Mouse (Mus musculus) hindbrain, embryonic 14.5 days (tissue): ENCODE measurements around the gene Vps18. TPM values are rescaled to one million over a fixed set of nuclear protein-coding genes. Genes with fewer than 3 reads are reported as not detected.

Experiments used
- ATAC-seq: fragments of 200-750 bp; cut with Nextera tagmentation; 2 replicates; pipeline ENCODE4 v1.8.0; 2017; ENCODE audit warnings: moderate number of reproducible peaks, mild to moderate bottlenecking, moderate TSS enrichment, moderate library complexity; ENCODE audit not compliant: low FRiP score
- DNase-seq: peaks from one replicate; pipeline ENCODE4 v3.0.0-alpha.2; 2015; ENCODE audit warnings: low spot score
- H3K27ac ChIP-seq: fragments of 300-500 bp; sonication (generic); 2 replicates; pipeline ENCODE4 v1.5.1; 2014; ENCODE audit warnings: mild to moderate bottlenecking, moderate library complexity
- H3K27me3 ChIP-seq: fragments of 300-500 bp; sonication (generic); 2 replicates; pipeline ENCODE4 v1.6.1; 2014; ENCODE audit warnings: mild to moderate bottlenecking, low read length, mixed read lengths; ENCODE audit not compliant: control insufficient read depth, insufficient read depth
- H3K36me3 ChIP-seq: fragments of 300-500 bp; sonication (generic); replicated peaks from 2 replicates; pipeline ENCODE4 v1.6.1; 2014; ENCODE audit not compliant: control insufficient read depth, insufficient read depth
- H3K4me1 ChIP-seq: fragments of 300-500 bp; sonication (generic); replicated peaks from 2 replicates; pipeline ENCODE4 v1.6.1; 2014; ENCODE audit warnings: antibody characterized with exemption, low read length, mixed read lengths; ENCODE audit not compliant: control insufficient read depth, insufficient read depth
- H3K4me2 ChIP-seq: fragments of 300-500 bp; sonication (generic); replicated peaks from 2 replicates; pipeline ENCODE4 v1.6.1; 2014; ENCODE audit warnings: mild to moderate bottlenecking, moderate library complexity
- H3K4me3 ChIP-seq: fragments of 300-500 bp; sonication (generic); replicated peaks from 2 replicates; pipeline ENCODE4 v1.5.1; 2014; ENCODE audit warnings: mild to moderate bottlenecking, low read length
- H3K9ac ChIP-seq: fragments of 300-500 bp; sonication (generic); 2 replicates; pipeline ENCODE4 v1.6.1; 2014
- H3K9me3 ChIP-seq: fragments of 300-500 bp; sonication (generic); 2 replicates; pipeline ENCODE4 v1.6.1; 2016; ENCODE audit warnings: low read length; ENCODE audit not compliant: control insufficient read depth
- WGBS: fragments of 180-500 bp; shearing (Covaris S2); extraction: QIAGEN DNeasy Blood & Tissue Kit; methylation state at CpG from one replicate; pipeline ENCODE4 v1.1.7; 2014; 5-methylcytosine and 5-hydroxymethylcytosine counted together
- polyA plus RNA-seq: library from polyadenylated mRNA; unstranded; fragments of >200 nt; fragmentation: Nextera tagmentation; extraction: Ambion mirVana; gene quantifications from 2 replicates; pipeline ENCODE4 v1.2.1, GENCODE M21; 2014

Gene Vps18
- polyA plus RNA-seq, 1 experiment from 2014 or later, result 19.7 TPM

DNA sequence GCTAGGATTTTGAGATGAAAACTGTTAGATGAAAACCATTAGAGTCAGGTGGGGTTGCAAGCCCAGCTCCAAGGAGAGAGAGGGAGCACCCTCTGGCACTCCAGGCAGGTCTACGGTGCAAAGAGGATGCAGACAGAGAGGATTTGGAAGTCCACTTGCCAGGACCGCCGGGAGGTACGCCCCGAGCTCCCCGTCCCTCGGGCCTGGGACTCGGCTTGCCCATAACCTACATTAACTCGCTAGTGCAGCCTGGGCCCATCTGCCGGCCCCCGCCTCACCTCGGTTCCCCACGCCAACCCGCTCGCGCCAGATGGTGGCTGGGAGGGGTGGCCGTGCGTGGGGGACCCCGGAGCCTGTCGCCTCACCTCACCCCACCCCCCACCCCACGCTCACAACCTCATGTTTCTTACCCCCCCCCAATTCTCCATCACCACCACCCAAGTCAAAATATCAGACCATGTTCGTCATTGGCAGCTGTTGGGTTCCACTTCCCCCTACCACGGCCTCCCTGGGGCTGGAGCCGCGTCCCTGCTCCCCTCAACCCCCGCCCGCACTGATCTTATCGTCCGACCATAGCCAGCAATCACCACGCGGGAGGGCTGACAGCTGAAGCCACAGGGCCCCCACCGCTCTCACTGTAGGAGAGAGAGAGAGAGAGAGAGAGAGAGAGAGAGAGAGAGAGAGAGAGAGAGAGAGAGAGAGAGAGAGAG, 35.5 kb downstream of the Vps18 start:
- Histone ChIP-seq H3K4me3 (no peak overlapping the region; the same call in 1 of the 2 replicates), H3K4me2 (peak overlapping the region; percentile 89), H3K27ac (no peak overlapping the region), H3K4me1 (peaks cover 44% of the 10 kb centered on the region), H3K9ac (no peak overlapping the region), H3K27me3 (peaks cover 96% of the 10 kb centered on the region), H3K36me3 (no peaks in the 10 kb centered on the region), H3K9me3 (no peaks in the 10 kb centered on the region)
- DNase-seq, result no peak
- no peak for ATAC-seq
- WGBS, result under 1% methylated on average over 32 of the region's 32 CpGs

DNA sequence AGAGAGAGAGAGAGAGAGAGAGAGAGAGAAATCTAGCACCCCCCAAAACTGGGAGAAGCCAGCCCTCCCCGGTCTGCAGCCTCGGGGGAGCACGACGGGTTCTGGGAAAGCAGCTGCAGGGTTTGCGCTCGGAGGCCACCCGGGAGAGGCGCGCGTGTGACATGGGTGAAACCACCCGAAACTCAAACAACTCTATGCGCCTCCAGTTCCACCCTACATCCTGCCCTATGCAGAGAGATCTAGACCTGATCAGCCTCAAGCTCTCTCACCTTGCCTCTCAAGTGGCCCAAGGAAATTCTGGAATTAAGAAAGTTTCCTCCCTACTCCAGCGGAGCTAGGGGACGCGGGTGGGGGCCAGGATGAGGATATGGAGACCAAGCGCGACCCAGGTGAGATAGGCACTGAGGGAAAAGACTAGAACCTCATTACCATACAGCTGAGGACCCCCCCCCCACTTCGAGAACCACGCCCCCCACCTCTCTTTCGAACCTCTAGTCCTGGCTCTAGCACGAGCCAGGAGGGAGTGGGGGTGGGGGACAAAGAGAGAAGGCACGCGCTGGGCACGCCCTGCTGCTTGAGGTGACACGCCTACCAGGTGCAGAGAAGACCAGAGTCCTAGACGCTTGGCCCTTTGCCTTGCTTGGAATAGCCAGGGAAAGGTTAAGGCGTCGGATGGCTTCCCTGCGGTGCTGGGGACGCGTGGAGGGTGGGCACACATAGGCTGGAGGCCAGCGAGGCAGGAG, 36.2 kb downstream of the Vps18 start:
- DNase-seq (no peak), ATAC-seq (no peak)
- Histone ChIP-seq H3K4me2 (peak overlapping the region; percentile 89), H3K4me1 (peaks cover 44% of the 10 kb centered on the region), H3K27me3 (peaks cover 98% of the 10 kb centered on the region), H3K27ac (no peak overlapping the region), H3K9me3 (no peaks in the 10 kb centered on the region), H3K9ac (no peak overlapping the region), H3K36me3 (no peaks in the 10 kb centered on the region), H3K4me3 (peak overlapping the region; percentile 43)
- under 1% methylated on average over 32 of the region's 32 CpGs for WGBS

GRCm38 (mm10) chr2:119325568-119326143, 37.1 kb downstream of the Vps18 start, which contains the start of gene Dll4:
TSS of gene Dll4 (plus strand) at chr2:119325784.
- ATAC-seq, result no peak
- DNase-seq, result no peak
- H3K27ac ChIP-seq, result no peak within 1 kb of the TSS
- peak within 1 kb of the TSS; percentile 89 for H3K4me2 ChIP-seq
- peak within 1 kb of the TSS; percentile 58 for H3K9ac ChIP-seq
- peaks cover 100% of the 10 kb centered on the region for H3K27me3 ChIP-seq
- peaks cover 44% of the 10 kb centered on the region for H3K4me1 ChIP-seq
- H3K9me3 ChIP-seq, result no peaks in the 10 kb centered on the region
- H3K36me3 ChIP-seq, result no peaks in the 10 kb centered on the region
- peak within 1 kb of the TSS; percentile 43 for H3K4me3 ChIP-seq
- 1% methylated on average over 33 of the region's 33 CpGs for WGBS

- H3K36me3 ChIP-seq, result no peaks in the 10 kb centered on the region
- H3K27ac ChIP-seq, result no peak overlapping the region
- H3K9me3 ChIP-seq, result no peaks in the 10 kb centered on the region
- H3K4me2 ChIP-seq, result peak overlapping the region; percentile 89
- H3K9ac ChIP-seq, result peak overlapping the region; percentile 58
- H3K4me1 ChIP-seq, result peaks cover 44% of the 10 kb centered on the region
- DNase-seq (no peak), ATAC-seq (no peak)
- WGBS, result under 1% methylated on average over 61 of the region's 61 CpGs
- peaks cover 100% of the 10 kb centered on the region for H3K27me3 ChIP-seq
- peak overlapping the region; percentile 43 for H3K4me3 ChIP-seq
Measured at GRCm38 (mm10) chr2:119326161-119327101, 37.9 kb downstream of the Vps18 start.

GRCm38 (mm10) chr2:119327102-119327480, 38.6 kb downstream of the Vps18 start:
- Histone ChIP-seq H3K9me3 (no peaks in the 10 kb centered on the region), H3K4me1 (peaks cover 38% of the 10 kb centered on the region), H3K4me2 (peak overlapping the region; percentile 89), H3K27me3 (peaks cover 100% of the 10 kb centered on the region), H3K36me3 (no peaks in the 10 kb centered on the region), H3K27ac (no peak overlapping the region), H3K9ac (peak overlapping the region; percentile 58), H3K4me3 (peak overlapping the region; percentile 43)
- ATAC-seq (no peak), DNase-seq (peak; percentile 60)
- under 1% methylated on average over 30 of the region's 30 CpGs for WGBS

GRCm38 (mm10) chr2:119327942-119328526, 39.5 kb downstream of the Vps18 start:
- Histone ChIP-seq H3K27me3 (peaks cover 98% of the 10 kb centered on the region), H3K4me1 (peaks cover 29% of the 10 kb centered on the region), H3K4me2 (peak overlapping the region; percentile 89), H3K4me3 (peak overlapping the region; percentile 43), H3K9ac (peak overlapping the region; percentile 5; the same call in 1 of the 2 replicates), H3K9me3 (no peaks in the 10 kb centered on the region), H3K27ac (no peak overlapping the region), H3K36me3 (no peaks in the 10 kb centered on the region)
- ATAC-seq (no peak), DNase-seq (no peak)
- WGBS, result 16% methylated on average over 11 of the region's 11 CpGs

- Histone ChIP-seq H3K27me3 (peaks cover 92% of the 10 kb centered on the region), H3K4me1 (peaks cover 29% of the 10 kb centered on the region), H3K36me3 (no peaks in the 10 kb centered on the region), H3K9me3 (no peaks in the 10 kb centered on the region), H3K4me3 (peak overlapping the region; percentile 43), H3K9ac (0 out of 2 replicates have a peak overlapping the region, but pooled peaks have one; percentile 5), H3K27ac (no peak overlapping the region), H3K4me2 (peak overlapping the region; percentile 89)
- ATAC-seq, result no peak
- no peak for DNase-seq
- 32% methylated on average over 5 of the region's 5 CpGs for whole genome bisulfite sequencing
Measured at GRCm38 (mm10) chr2:119328546-119328945, 40.0 kb downstream of the Vps18 start.

- H3K4me1 ChIP-seq, result peaks cover 21% of the 10 kb centered on the region
- WGBS, result 53% methylated on average over 3 of the region's 3 CpGs
- H3K36me3 ChIP-seq, result no peaks in the 10 kb centered on the region
- no peak for DNase-seq
- no peak overlapping the region for H3K9ac ChIP-seq
- H3K9me3 ChIP-seq, result no peaks in the 10 kb centered on the region
- no peak for ATAC-seq
- H3K4me2 ChIP-seq, result peak overlapping the region; percentile 24; the same call in 1 of the 2 replicates
- peaks cover 85% of the 10 kb centered on the region for H3K27me3 ChIP-seq
- H3K4me3 ChIP-seq, result no peak overlapping the region
- no peak overlapping the region for H3K27ac ChIP-seq
Measured at GRCm38 (mm10) chr2:119329123-119329817, 40.7 kb downstream of the Vps18 start.
